Mouse (Mus musculus): ENCODE measurements around the gene Akr1e1. TPM values are rescaled to one million over a fixed set of nuclear protein-coding genes. Genes with fewer than 3 reads are reported as not detected.
"Not testable (repeated sequence)": the region's sequence is repeated elsewhere in the genome, so short reads cannot be mapped to it uniquely, and the experiment has no call there.

Akr1e1 gene
- polyA plus RNA-seq, 1 experiment, result 0.56 TPM

DNA sequence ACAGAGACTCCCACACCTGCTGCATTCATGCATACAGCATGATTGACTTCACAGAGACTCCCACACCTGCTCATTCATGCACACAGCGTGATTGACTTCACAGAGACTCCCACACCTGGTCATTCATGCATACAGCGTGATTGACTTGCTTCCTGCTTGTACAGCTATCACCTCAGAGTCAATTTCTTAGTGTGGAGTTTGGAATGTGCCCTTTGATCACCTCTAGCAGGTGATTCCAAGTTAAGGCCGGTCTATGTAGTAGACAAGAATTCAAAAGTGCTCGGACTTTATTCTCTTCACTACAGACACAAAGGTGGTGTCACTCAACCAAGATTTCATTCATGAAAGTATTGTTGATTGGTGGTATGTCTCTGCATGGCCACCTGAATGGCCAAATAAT is 2.2 kb downstream of the Akr1e1 start:
- Histone ChIP-seq H3K4me3 (ENCODE audit: low read depth, low read length) (no peak overlapping the region), H3K4me1 (ENCODE audit: control insufficient read depth, insufficient read depth, insufficient read length, low read length) (peaks cover 4% of the 10 kb centered on the region; the same call in 1 of the 2 replicates), H3K27me3 (ENCODE audit: control insufficient read depth, insufficient read depth, low read length) (no peaks in the 10 kb centered on the region), H3K36me3 (ENCODE audit: control insufficient read depth, insufficient read depth, low read length) (peaks cover 6% of the 10 kb centered on the region), H3K27ac (ENCODE audit: insufficient read depth, low read depth, low read length) (peak overlapping the region; percentile 63; the same call in 1 of the 2 replicates)
- no peak for TF ChIP-seq POLR2A (IDR thresholded peaks at IDR 0.05; ENCODE audit: low read depth, low read length)
- TF ChIP-seq CTCF (IDR thresholded peaks at IDR 0.05; ENCODE audit: extremely low read depth, insufficient read length, insufficient replicate concordance, low read depth, low read length), result no peak
- WGBS, result 33% methylated on average over 4 of the region's 4 CpGs

DNA sequence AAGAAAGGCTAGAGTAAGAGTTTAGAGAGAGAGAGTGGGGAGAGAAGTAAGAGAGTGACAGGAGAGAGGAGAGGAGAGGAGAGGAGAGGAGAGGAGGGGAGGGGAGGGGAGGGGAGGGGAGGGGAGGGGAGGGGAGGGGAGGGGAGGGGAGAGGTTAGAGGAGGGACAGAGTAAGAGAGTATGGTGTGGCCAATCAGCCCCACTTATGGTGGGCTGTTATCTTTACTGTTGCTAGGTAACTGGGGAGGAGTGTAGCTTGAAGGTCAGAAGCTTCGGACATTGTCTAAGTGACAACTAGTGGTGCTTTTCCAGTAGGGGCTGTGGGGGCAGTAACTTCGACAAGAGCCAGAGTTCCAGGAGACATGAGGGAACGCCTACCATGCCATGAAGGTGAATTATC is 5.5 kb downstream of the Akr1e1 start:
- 60% methylated on average over 3 of the region's 3 CpGs for WGBS
- not testable (repeated sequence) for H3K27me3 ChIP-seq (ENCODE audit: control insufficient read depth, insufficient read depth, low read length); H3K4me3 ChIP-seq (ENCODE audit: low read depth, low read length); H3K4me1 ChIP-seq (ENCODE audit: control insufficient read depth, insufficient read depth, insufficient read length, low read length); H3K27ac ChIP-seq (ENCODE audit: insufficient read depth, low read depth, low read length)
- peaks cover 19% of the 10 kb centered on the region for H3K36me3 ChIP-seq (ENCODE audit: control insufficient read depth, insufficient read depth, low read length)

DNA sequence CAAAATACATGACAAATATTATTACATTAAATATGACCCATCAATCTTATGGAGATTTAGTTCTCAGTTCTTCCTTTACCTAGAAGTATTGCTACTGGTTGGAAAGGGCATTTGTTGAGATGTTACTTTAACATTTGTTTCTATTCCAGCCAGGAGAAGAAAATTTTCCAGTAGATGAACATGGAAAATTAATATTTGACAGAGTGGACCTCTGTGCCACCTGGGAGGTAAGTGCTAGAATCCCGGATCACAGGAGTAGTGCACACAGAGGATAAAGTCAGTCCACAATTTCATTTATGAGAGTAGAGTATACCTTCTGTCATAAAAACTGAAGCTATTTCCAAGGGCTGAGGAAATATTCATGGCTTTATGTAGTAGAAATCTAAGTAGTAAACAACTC is 32.1 kb downstream of the Akr1e1 start:
- no peaks in the 10 kb centered on the region for H3K27me3 ChIP-seq (ENCODE audit: control insufficient read depth, insufficient read depth, low read length)
- H3K4me1 ChIP-seq (ENCODE audit: control insufficient read depth, insufficient read depth, insufficient read length, low read length), result no peaks in the 10 kb centered on the region
- no peak overlapping the region for H3K4me3 ChIP-seq (ENCODE audit: low read depth, low read length)
- 82% methylated on average over 1 of the region's 1 CpGs for WGBS
- H3K36me3 ChIP-seq (ENCODE audit: control insufficient read depth, insufficient read depth, low read length), result no peaks in the 10 kb centered on the region
- no peak overlapping the region for H3K27ac ChIP-seq (ENCODE audit: insufficient read depth, low read depth, low read length)
- TF ChIP-seq POLR2A (IDR thresholded peaks at IDR 0.05; ENCODE audit: low read depth, low read length), result no peak
- TF ChIP-seq CTCF (IDR thresholded peaks at IDR 0.05; ENCODE audit: extremely low read depth, insufficient read length, insufficient replicate concordance, low read depth, low read length), result no peak

DNA sequence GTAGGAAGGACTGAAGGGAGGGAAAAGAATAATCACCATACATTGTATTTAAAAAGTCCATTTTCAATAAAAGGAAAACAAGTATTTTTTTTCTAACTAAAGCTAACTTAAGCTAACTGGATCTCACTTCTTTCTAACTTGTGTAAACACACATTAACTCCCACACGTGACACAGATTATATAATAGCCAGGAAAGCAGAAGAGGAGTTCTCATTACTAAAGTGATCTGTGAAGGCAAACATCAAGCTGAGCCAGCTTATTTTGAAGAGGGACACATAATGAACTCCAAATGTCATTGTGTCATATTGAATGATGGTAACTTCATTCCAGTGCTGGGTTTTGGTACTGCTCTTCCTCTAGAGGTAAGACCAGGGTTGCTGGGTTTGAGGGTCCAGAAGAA is 35.1 kb downstream of the Akr1e1 start, which contains the start of gene Akr1c21:
Akr1c21 (plus strand) TSS at position 205 of the 400 bp plus-strand sequence.
- Histone ChIP-seq H3K27me3 (ENCODE audit: control insufficient read depth, insufficient read depth, low read length) (no peaks in the 10 kb centered on the region), H3K4me1 (ENCODE audit: control insufficient read depth, insufficient read depth, insufficient read length, low read length) (no peaks in the 10 kb centered on the region), H3K36me3 (ENCODE audit: control insufficient read depth, insufficient read depth, low read length) (no peaks in the 10 kb centered on the region), H3K27ac (ENCODE audit: insufficient read depth, low read depth, low read length) (no peak within 1 kb of the TSS), H3K4me3 (ENCODE audit: low read depth, low read length) (no peak within 1 kb of the TSS)
- TF ChIP-seq CTCF (IDR thresholded peaks at IDR 0.05; ENCODE audit: extremely low read depth, insufficient read length, insufficient replicate concordance, low read depth, low read length) (no peak), POLR2A (IDR thresholded peaks at IDR 0.05; ENCODE audit: low read depth, low read length) (no peak)
- 47% methylated on average over 1 of the region's 1 CpGs for WGBS

DNA sequence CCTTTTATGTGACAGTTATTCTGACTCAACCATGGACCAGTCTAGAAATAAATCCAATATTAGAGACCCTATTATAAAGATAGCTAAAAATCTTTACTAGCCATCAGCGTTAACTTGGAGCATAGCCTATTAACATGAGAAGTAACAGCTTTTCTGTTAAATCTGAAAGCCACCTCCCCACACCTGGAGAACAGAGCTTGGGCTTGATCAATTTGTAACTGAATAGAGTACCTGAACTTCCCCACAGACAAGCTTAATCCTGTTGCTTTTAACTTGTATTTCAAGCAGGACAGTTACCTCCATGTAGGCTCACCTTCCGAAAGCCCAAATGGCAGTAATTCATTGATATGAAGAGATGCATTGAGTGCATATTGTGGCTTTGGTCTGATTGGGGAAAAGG is 43.0 kb downstream of the Akr1e1 start:
- 82% methylated on average over 2 of the region's 2 CpGs for WGBS
- Histone ChIP-seq H3K4me1 (ENCODE audit: control insufficient read depth, insufficient read depth, insufficient read length, low read length) (no peaks in the 10 kb centered on the region), H3K4me3 (ENCODE audit: low read depth, low read length) (no peak overlapping the region), H3K36me3 (ENCODE audit: control insufficient read depth, insufficient read depth, low read length) (no peaks in the 10 kb centered on the region), H3K27me3 (ENCODE audit: control insufficient read depth, insufficient read depth, low read length) (no peaks in the 10 kb centered on the region), H3K27ac (ENCODE audit: insufficient read depth, low read depth, low read length) (no peak overlapping the region)
- no peak for TF ChIP-seq CTCF (IDR thresholded peaks at IDR 0.05; ENCODE audit: extremely low read depth, insufficient read length, insufficient replicate concordance, low read depth, low read length)
- no peak for TF ChIP-seq POLR2A (IDR thresholded peaks at IDR 0.05; ENCODE audit: low read depth, low read length)

DNA sequence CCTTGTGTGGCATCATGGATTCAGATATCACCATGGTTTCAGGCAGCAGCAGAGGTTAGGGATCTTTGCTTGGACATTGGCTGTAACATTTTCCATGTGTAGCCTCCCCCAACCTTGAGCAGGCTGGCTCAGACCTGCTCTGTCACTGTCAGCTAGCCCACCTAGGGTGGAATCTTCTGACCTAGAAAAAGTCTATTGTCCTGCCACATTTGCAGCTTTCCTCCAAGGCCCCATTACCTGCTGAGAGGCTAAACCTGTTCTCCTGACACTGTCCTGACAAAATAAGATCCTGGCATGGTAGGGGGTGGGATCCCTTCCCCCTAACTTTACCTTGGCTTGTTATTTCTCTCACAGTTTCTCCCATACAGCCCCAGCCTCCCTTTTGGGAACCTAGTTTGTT is 48.5 kb downstream of the Akr1e1 start:
- no peak overlapping the region for H3K4me3 ChIP-seq (ENCODE audit: low read depth, low read length)
- H3K27ac ChIP-seq (ENCODE audit: insufficient read depth, low read depth, low read length), result no peak overlapping the region
- no peak for TF ChIP-seq CTCF (IDR thresholded peaks at IDR 0.05; ENCODE audit: extremely low read depth, insufficient read length, insufficient replicate concordance, low read depth, low read length)
- no peak for TF ChIP-seq POLR2A (IDR thresholded peaks at IDR 0.05; ENCODE audit: low read depth, low read length)
- H3K27me3 ChIP-seq (ENCODE audit: control insufficient read depth, insufficient read depth, low read length), result no peaks in the 10 kb centered on the region
- no peaks in the 10 kb centered on the region for H3K36me3 ChIP-seq (ENCODE audit: control insufficient read depth, insufficient read depth, low read length)
- H3K4me1 ChIP-seq (ENCODE audit: control insufficient read depth, insufficient read depth, insufficient read length, low read length), result no peaks in the 10 kb centered on the region

DNA sequence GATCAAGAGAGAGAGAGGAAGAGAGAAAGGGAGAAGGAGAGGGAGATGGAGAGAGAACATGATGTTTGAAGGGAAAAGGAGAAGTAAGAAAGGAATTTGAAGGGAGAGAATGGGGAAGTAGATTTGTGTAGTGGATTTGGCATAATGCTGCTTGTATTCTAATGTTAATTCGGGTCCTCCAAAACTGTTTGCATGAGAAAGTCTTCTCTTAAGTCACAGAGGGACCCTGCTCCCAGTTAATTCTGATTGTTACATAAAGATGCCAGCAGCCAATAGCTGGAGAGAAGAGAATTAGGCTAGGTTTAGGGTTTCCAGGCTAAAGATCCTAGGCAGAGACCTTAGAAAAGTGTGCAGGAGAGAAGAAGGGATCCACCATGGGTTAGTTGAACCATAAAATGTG is 49.8 kb downstream of the Akr1e1 start:
- TF ChIP-seq POLR2A (IDR thresholded peaks at IDR 0.05; ENCODE audit: low read depth, low read length) (no peak), CTCF (IDR thresholded peaks at IDR 0.05; ENCODE audit: extremely low read depth, insufficient read length, insufficient replicate concordance, low read depth, low read length) (no peak)
- Histone ChIP-seq H3K27ac (ENCODE audit: insufficient read depth, low read depth, low read length) (no peak overlapping the region), H3K4me1 (ENCODE audit: control insufficient read depth, insufficient read depth, insufficient read length, low read length) (no peaks in the 10 kb centered on the region), H3K36me3 (ENCODE audit: control insufficient read depth, insufficient read depth, low read length) (no peaks in the 10 kb centered on the region), H3K4me3 (ENCODE audit: low read depth, low read length) (no peak overlapping the region), H3K27me3 (ENCODE audit: control insufficient read depth, insufficient read depth, low read length) (no peaks in the 10 kb centered on the region)
- 68% methylated on average over 1 of the region's 1 CpGs for WGBS

Other genes starting within 250 kb of the Akr1e1 start
- not detected in 2 replicates for gene Akr1c6, start 174.9 kb downstream of the Akr1e1 start, polyA plus RNA-seq (2012; rRNA removed)
- not detected in 2 replicates for gene Akr1c20, start 85.8 kb downstream of the Akr1e1 start, polyA plus RNA-seq (2012; rRNA removed)
- not detected in 2 replicates for gene Akr1c21, start 35.1 kb downstream of the Akr1e1 start, polyA plus RNA-seq (2012; rRNA removed)